Mouse (Mus musculus) urinary bladder, postnatal 4 days (tissue): Measurements from ENCODE around the gene Erap1.
"Not testable (repeated sequence)": the region's sequence is repeated elsewhere in the genome, so short reads cannot be mapped to it uniquely, and the experiment has no call there.

Experiments
- DNase-seq, 2 experiments: peaks; one replicate each; pipeline ENCODE4 v3.0.0; 2021 to 2022; ENCODE audit warnings: low spot score in 2 of 2

The Erap1 gene

DNA sequence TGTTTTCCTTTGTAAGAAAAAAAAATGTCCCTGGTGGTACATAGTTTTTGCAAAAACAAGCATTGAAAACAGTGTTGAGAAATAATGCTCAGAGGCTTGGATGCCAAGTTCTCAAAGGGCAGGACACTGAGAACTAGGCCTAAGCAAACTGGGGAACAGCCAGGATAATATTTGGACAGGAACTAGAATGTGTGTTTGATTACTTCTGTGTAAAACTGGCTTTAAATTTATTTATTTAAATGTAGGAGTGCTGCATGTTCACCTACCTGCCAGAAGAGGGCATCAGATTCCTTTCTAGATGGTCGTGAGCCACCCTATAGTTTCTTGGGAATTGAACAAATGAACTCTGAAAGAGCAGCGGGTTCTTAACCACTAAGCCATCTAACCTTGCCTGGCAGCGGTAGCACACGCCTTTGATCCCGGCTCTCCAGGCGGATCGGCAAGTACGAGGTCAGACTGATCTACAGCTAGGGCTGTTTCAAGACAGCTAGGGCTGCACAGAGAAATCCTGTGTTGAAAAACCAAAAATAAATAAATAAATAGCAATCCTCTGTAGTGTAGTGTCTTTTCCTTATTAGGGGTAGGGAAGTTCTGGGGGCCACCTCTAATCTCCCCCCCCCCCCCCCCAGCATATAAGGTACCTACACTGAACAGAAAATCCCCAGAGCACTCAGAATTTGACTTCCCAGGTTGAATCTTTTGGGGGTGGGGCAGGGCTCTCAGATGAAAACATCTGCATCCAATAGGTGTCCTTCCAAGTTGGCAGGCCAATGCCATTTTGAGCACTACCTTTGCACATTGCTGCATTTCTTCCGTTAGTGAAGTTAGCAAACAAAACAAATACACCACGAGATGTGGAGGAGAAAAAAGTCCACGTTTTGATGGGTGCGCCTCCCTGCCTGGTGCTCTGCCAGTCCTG lies at the start of gene Erap1:
TSS of gene Erap1 (plus strand) at position 776 of the 919 bp plus-strand sequence.
- no peak for DNase-seq

DNA sequence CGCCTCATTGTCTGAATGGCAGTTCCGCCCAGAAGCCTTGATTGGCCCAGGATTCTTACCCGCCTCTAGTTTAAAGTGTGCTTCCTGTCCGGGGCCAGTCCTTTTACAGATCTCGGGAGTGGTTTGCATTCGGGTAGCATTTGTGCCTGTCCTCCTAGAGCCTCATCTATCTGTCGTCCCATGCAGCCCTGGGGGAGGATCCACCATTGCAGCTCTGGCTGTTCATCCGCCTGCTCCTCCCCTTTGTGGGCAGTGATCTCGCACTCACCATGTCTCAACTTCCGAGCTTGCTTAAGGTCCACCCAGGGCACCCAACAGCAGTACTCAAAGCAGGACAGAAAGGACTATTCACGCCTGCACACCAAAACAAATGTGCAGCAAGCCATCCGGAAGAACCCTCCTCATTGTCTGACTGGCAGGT lies 48.0 kb upstream of the Erap1 start:
- DNase-seq, result peak in 1 of 2 experiments; percentile 26

DNA sequence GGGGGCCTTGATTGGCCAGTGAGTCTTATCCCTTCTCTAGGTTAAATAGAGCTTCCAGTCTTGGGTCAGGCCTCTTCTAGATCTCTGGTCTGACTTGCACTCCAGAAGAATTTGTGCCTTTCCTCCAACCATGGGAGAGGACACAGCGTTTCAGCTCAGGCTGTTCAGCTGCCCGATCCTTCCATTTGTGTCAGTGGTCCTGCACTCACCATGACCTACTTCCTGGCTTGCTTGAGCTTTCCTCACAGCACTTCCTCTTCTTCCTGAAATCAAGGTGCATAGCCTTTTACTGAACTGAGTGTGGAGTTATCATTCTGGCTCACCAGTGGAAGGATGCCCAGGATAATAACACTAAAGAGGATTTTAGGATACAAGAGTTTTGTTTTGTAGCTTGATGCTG lies 47.5 kb upstream of the Erap1 start:
- DNase-seq, result not testable (repeated sequence)

DNA sequence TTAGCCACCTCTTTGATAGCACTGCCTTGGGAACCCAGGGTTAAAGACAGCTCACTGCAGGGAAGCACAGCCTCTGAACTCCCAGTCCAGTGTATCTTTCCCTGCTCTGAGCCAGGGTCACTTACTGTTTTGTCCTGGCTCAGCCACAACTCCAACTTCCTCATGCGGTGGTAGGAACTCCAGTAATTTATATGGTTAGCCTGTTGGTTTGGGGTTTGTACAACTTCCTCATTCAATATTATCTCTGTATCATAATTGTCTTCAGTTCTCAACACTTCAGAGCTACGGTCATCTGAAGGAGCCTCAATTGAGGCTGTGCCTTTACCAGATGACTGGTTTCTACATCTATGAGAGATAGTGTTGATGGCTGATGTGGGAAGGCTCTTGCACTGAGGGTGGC lies 42.3 kb upstream of the Erap1 start:
- DNase-seq, result not testable (repeated sequence)

DNA sequence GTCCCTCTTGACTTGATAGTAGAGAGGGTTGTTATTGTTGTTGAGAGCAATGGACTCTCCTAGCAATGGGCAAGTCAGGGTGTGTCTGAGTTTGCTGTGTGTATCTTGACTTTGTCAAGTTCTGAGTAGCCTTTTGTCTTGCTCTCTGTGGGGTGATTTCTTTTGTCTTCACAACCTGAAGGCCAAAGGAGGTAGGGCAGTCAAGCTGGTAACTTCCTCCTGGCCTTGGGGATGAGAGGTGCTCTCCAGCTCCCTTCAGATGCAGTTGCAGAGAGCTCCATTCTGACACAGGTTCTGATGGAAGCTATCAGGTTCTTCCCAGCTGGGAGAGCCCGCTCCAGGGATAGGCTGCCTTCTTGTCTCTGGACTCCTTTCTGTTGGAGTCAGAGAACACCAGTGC lies 37.6 kb upstream of the Erap1 start:
- not testable (repeated sequence) for DNase-seq

DNA sequence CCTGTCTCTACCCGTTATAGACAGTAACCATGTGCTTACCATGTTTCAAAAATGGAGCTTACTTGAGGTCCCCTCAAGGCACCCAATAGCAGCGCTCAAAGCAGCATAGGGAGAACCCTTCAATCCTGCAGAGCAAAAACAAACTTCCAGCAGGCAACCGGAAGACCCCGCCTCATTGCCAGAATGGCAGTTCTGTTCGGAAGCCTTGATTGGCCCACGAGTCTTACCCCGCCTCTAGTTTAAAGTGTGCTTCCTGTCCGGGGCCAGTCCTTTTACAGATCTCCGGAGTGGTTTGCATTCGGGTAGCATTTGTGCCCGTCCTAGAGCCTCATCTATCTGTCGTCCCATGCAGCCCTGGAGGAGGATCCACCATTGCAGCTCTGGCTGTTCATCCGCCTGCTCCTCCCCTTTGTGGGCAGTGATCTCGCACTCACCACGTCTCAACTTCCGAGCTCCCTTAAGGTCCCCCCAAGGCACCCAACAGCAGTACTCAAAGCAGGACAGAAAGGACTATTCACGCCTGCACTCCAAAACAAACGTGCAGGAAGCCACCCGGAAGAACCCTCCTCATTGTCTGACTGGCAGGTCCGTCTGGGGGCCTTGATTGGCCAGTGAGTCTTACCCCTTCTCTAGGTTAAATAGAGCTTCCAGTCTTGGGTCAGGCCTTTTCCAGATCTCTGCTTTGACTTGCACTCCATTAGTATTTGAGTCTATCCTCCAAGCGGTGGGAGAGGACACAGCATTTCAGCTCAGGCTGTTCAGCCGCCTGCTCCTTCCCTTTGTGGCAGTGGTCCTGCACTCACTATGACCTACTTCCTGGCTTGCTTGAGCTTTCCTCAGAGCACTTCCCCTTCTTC lies 22.0 kb upstream of the Erap1 start:
- peak; percentile 79 to 80 for DNase-seq

DNA sequence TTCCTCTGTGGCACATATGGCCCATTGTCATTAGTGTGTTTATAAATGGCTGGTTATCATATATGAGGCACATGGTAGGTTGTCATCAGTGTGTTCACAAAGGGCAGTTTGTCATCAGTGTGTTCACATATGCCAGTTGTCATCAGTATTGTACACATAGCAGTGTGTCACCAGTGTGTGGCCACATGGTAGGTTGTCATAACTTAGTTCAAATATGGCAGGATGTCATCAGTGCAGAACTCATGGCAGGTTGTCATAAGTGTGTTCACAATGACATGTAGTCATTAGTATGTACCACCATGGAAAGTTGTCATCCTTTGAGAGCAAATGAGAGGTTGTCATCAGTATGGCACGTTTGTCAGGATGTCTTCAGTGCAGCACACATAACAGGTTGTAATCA lies 7.0 kb upstream of the Erap1 start:
- DNase-seq, result no peak

DNA sequence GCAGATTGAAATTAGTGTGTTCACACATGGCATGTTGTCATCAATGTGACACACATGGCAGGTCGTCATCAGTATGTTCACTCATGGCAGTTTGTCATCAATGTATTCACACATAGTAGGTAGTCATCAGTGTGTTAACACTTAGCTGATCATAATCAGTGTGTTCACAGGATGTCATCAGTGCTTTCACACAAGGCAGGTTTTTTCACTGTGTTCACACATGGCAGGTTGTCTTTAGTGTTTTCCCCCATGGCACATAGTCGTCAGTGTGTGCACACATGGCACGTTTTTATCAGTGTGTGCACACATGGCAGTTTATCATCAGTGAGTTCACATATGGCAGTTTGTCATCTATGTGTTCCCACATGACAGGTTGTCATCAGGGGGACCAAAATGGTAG lies 6.5 kb upstream of the Erap1 start:
- no peak for DNase-seq

DNA sequence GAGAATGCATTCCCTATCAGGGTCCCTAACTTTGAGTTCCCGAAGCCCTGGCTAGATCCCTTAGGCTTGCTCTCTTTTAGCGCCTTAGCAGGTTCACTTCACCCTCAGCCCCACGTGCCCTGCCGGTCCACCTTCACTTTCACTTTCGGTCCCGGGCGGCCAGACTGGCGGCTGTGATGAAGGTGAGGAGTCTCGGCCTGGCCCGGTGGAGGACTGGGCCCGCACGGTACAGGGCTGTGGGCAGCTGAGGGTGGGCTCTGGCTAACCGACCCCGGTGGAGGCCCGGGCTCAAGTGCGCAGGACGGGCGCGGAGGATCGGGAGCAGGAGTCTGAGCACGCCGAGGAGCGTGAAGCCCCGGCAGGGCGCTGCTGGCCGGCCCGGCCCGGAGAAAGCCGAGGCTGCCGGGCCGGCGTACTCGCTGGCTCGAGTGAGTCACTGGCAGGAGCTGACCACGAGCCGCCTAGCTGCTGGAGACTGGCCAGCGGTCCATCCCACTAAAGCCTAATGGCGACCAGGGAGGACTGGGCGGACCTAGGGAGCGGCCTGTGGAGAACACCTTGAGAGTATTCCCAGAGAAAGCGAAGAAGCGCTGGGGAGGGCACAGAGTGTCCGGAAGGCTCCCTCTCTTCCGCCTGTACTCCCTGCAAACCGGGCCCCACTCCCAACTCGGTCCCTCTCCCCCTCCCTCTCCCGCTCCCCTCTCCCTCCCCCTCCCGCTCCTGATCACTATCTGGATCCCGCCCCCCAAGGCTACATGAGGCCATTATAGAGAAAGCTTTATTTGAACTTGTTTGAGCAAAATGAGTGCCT lies 549 bp downstream of the Erap1 start:
- DNase-seq, result peak; percentile 82 to 84

DNA sequence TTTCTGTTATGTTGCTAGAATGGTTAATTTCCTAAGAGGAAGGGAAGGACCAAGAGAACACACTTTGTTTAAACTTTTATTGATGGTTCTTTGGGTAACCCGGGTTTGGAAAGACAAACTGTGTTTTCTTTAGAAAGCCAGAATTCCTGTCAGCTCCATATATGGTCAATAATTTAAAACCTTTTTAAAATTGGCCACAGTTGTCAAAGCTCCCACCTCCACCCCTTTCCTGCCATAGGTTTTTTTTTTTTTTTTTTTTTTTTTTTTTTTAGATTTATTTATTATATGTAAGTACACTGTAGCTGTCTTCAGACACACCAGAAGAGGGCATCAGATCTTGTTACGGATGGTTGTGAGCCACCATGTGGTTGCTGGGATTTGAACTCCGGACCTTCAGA lies 1.2 kb downstream of the Erap1 start:
- not testable (repeated sequence) for DNase-seq

DNA sequence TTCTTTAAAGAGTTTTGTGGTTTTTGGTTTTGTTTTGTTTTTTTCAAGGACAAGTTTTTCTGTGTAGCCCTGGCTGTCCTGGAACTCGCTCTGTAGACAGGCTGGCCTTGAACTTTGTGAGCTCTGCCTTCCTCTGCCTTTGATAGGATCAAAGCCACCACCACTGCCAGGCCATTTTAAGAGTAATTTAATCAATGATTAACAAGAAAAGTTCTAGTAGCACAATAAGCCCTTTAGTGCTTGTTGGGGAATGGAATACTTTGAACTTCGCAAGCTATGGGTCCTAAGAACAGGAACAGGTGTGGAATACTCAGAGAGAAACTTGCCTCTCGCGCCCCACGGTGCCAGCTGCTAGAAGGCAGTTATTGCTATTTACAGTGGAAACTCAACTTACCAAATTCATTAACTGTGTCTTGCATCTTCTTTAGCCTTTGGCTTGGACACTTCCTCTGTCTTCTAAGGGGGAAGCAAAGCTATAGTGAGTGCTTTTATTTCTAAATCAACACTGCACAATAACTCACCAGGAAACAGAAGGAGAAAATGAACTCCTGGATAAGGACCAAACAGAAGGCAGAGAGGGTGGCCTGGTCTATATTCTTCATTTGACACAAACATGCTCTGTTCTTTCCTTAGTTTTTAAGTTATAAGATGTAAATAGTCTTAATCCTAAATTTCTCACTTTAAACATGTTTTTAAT lies 56.3 kb downstream of the Erap1 start:
- DNase-seq, result no peak

DNA sequence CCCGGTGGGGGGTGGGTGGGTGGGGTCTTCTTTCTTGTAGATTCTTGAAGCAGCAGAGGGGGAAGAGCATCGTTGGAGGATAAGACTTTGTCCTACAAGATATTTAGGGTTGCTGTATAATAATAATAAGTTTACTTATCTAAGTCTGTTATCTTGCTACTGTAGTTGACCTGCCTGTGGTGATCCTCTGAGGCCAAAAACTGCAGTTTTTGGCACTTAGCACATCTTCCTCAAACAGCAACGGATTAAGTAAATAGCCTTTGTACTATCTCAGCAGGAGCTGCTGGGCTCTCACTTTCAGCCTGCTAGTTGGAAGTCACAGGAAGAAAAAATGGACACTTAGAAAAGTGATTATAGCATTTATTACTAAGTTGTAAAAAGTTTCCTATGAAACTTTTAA lies 56.9 kb downstream of the Erap1 start:
- DNase-seq, result no peak

DNA sequence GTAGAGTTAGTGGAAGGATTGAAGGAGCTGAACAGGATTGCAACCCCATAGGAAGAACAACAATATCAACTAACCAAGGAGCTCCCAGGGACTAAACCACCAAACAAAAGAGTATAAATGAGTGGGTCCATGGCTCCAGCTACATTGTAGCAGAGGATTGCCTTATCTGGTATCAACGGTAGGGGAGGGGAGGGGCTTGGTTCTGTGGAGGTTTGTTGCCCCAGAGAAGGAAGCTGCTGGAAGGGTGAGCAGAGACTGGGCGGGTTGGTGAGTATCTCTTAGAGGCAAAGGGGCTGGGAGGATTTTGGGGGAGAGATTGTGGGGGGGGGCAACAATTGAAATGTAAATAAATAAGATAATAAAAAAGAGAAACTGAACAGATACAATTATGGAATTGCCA lies 79.6 kb downstream of the Erap1 start:
- DNase-seq, result no peak

DNA sequence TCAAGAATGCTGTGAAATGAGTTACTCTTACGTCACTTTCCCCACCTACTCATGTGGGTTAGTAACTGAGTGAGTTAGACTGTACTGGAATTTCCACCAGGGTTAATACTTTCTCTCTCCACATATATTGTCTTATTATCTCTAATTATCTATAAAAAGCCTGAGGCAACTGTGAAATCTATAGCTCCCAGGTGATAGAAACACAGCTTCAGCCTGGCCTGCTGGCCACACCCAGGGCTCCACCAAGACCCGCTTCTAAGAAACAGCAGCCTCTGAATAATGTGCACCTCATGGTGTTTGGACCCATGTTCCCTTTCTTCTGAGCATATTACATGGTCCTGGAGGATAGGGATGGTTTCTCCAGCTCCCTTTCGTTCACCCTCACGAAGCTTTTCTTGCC lies 94.4 kb downstream of the Erap1 start:
- DNase-seq, result no peak

DNA sequence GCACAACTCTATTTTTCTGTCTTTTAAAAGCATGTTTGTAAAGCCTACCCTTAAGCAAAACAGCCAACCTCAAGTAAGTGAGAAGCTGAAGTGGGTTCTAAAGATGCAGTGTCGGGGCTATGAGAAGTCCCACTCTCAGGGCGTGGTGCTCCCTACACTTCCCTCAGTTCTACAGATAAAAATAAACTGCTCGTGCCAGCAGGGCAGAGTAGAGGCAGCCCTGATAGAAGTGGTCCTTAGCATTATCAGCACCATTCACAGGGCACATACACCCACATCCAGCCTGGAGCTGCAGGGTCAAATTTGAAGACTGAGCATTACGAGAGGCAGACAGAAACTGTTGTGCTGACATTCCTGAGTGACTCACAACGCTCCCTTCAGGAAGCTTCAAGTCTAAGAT lies 96.5 kb downstream of the Erap1 start:
- no peak for DNase-seq

DNA sequence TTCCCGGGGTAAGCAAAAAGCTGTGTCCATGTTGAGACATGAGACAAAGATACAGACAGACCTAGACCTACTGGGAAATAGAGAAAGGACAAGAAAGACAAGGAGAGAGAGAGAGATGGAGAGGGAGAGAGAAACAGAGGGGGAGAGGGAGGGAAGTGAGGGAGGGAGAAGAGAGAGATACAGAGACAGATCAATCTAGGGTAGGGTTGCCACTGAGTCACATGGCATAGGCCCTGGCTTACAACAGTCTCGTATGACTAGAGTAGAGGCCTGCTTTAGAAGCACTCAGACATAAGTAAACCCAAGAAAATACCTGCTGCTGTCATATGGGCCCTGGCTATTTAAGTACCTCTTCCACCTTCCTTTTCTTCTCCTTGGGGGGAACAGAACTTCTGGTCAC lies 97.0 kb downstream of the Erap1 start:
- no peak for DNase-seq
